Mouse (Mus musculus) intestine, embryonic 14.5 days (tissue): ENCODE results near the gene Ap1g2. TPM values are rescaled to one million over a fixed set of nuclear protein-coding genes. Genes with fewer than 3 reads are reported as not detected.

Source experiments
- ATAC-seq: fragments of 200-750 bp; cut with Nextera tagmentation; replicated peaks from 2 replicates; pipeline ENCODE4 v1.8.0; 2017; ENCODE audit warnings: low read depth, moderate number of reproducible peaks, moderate TSS enrichment, moderate library complexity; ENCODE audit not compliant: low FRiP score, low TSS enrichment
- DNase-seq: peaks from one replicate; pipeline ENCODE4 v3.0.0-alpha.2; 2018; ENCODE audit warnings: low spot score
- H3K27ac ChIP-seq: fragments of 300-500 bp; sonication (generic); 2 replicates; pipeline ENCODE4 v1.5.1; 2014; ENCODE audit warnings: low read depth, mild to moderate bottlenecking, control low read depth
- H3K27me3 ChIP-seq: fragments of 300-500 bp; sonication (generic); replicated peaks from 2 replicates; pipeline ENCODE4 v1.6.1; 2014; ENCODE audit warnings: low read length, control low read depth; ENCODE audit not compliant: control insufficient read depth, insufficient read depth
- H3K36me3 ChIP-seq: fragments of 300-500 bp; sonication (generic); 2 replicates; pipeline ENCODE4 v1.6.1; 2014; ENCODE audit warnings: low read length, control low read depth; ENCODE audit not compliant: control insufficient read depth, insufficient read depth
- H3K4me1 ChIP-seq: fragments of 300-500 bp; sonication (generic); replicated peaks from 2 replicates; pipeline ENCODE4 v1.6.1; 2014; ENCODE audit warnings: low read length, control low read depth, mixed read lengths; ENCODE audit not compliant: control insufficient read depth, insufficient read depth
- H3K4me2 ChIP-seq: fragments of 300-500 bp; sonication (generic); 2 replicates; pipeline ENCODE4 v1.6.1; 2014; ENCODE audit warnings: low read length
- H3K4me3 ChIP-seq: fragments of 300-500 bp; sonication (generic); 2 replicates; pipeline ENCODE4 v1.5.1; 2014; ENCODE audit warnings: low read depth, low read length, control low read depth, mixed read lengths
- H3K9ac ChIP-seq: fragments of 300-500 bp; sonication (generic); 2 replicates; pipeline ENCODE4 v1.6.1; 2014; ENCODE audit warnings: mild to moderate bottlenecking, low read length
- H3K9me3 ChIP-seq: fragments of 300-500 bp; sonication (generic); 2 replicates; pipeline ENCODE4 v1.6.1; 2016; ENCODE audit warnings: low read length, control low read depth; ENCODE audit not compliant: control insufficient read depth
- WGBS: fragments of 180-500 bp; shearing (Covaris S2); extraction: QIAGEN DNeasy Blood & Tissue Kit; methylation state at CpG from one replicate; pipeline ENCODE4 v1.1.7; 2014; 5-methylcytosine and 5-hydroxymethylcytosine counted together
- polyA plus RNA-seq: library from polyadenylated mRNA; unstranded; fragments of >200 nt; fragmentation: Nextera tagmentation; extraction: Ambion mirVana; gene quantifications from 2 replicates; pipeline ENCODE4 v1.2.1, GENCODE M21; 2014

Ap1g2 gene
- polyA plus RNA-seq, 1 experiment from 2014 or later, result 49.8 TPM

GRCm38 (mm10) chr14:55077481-55078365 is 28.7 kb downstream of the Ap1g2 start:
- Histone ChIP-seq H3K9me3 (no peaks in the 10 kb centered on the region), H3K27me3 (no peaks in the 10 kb centered on the region), H3K36me3 (no peaks in the 10 kb centered on the region), H3K27ac (no peak overlapping the region), H3K4me1 (peaks cover 13% of the 10 kb centered on the region; the same call in 1 of the 2 replicates), H3K4me2 (peak overlapping the region; percentile 47), H3K4me3 (no peak overlapping the region), H3K9ac (no peak overlapping the region)
- ATAC-seq (no peak), DNase-seq (no peak)
- 40% methylated on average over 15 of the region's 15 CpGs for WGBS

- no peak overlapping the region for H3K4me3 ChIP-seq
- no peak for ATAC-seq
- H3K27ac ChIP-seq, result no peak overlapping the region
- no peak overlapping the region for H3K9ac ChIP-seq
- no peak for DNase-seq
- no peaks in the 10 kb centered on the region for H3K27me3 ChIP-seq
- WGBS, result 71% methylated on average over 3 of the region's 3 CpGs
- no peak overlapping the region for H3K4me2 ChIP-seq
- no peaks in the 10 kb centered on the region for H3K9me3 ChIP-seq
- H3K4me1 ChIP-seq, result peaks cover 13% of the 10 kb centered on the region; the same call in 1 of the 2 replicates
- H3K36me3 ChIP-seq, result no peaks in the 10 kb centered on the region
These were observed 29.4 kb downstream of the Ap1g2 start for GRCm38 (mm10) chr14:55076956-55077355.

- Histone ChIP-seq H3K36me3 (no peaks in the 10 kb centered on the region), H3K27me3 (no peaks in the 10 kb centered on the region), H3K9ac (no peak overlapping the region), H3K27ac (no peak overlapping the region), H3K9me3 (no peaks in the 10 kb centered on the region), H3K4me3 (no peak overlapping the region), H3K4me2 (no peak overlapping the region), H3K4me1 (peaks cover 13% of the 10 kb centered on the region; the same call in 1 of the 2 replicates)
- no peak for DNase-seq
- no peak for ATAC-seq
- 41% methylated on average over 6 of the region's 6 CpGs for WGBS
These were observed 30.2 kb downstream of the Ap1g2 start for GRCm38 (mm10) chr14:55076224-55076623.

GRCm38 (mm10) chr14:55074416-55074815 is 32.0 kb downstream of the Ap1g2 start:
- DNase-seq (no peak), ATAC-seq (no peak)
- WGBS, result 95% methylated on average over 12 of the region's 12 CpGs
- Histone ChIP-seq H3K36me3 (no peaks in the 10 kb centered on the region), H3K9me3 (no peaks in the 10 kb centered on the region), H3K27me3 (no peaks in the 10 kb centered on the region), H3K4me2 (no peak overlapping the region), H3K4me1 (peaks cover 13% of the 10 kb centered on the region; the same call in 1 of the 2 replicates), H3K9ac (no peak overlapping the region), H3K27ac (no peak overlapping the region), H3K4me3 (no peak overlapping the region)

- Histone ChIP-seq H3K4me2 (no peak overlapping the region), H3K4me3 (no peak overlapping the region; the same call in 1 of the 2 replicates), H3K36me3 (peaks cover 7% of the 10 kb centered on the region), H3K9me3 (no peaks in the 10 kb centered on the region), H3K27me3 (no peaks in the 10 kb centered on the region), H3K4me1 (no peaks in the 10 kb centered on the region), H3K27ac (no peak overlapping the region), H3K9ac (0 out of 2 replicates have a peak overlapping the region, but pooled peaks have one; percentile 22)
- ATAC-seq (no peak), DNase-seq (no peak)
- WGBS, result 22% methylated on average over 19 of the region's 19 CpGs
These were observed 34.6 kb downstream of the Ap1g2 start for GRCm38 (mm10) chr14:55071756-55072155.

GRCm38 (mm10) chr14:55066042-55066441 is 40.4 kb downstream of the Ap1g2 start:
- no peaks in the 10 kb centered on the region for H3K9me3 ChIP-seq
- WGBS, result 88% methylated on average over 8 of the region's 8 CpGs
- H3K36me3 ChIP-seq, result peaks cover 12% of the 10 kb centered on the region
- DNase-seq, result no peak
- H3K9ac ChIP-seq, result no peak overlapping the region
- H3K4me3 ChIP-seq, result no peak overlapping the region
- no peak overlapping the region for H3K4me2 ChIP-seq
- no peak overlapping the region for H3K27ac ChIP-seq
- no peak for ATAC-seq
- peaks cover 11% of the 10 kb centered on the region for H3K4me1 ChIP-seq
- H3K27me3 ChIP-seq, result no peaks in the 10 kb centered on the region

- WGBS, result 83% methylated on average over 13 of the region's 13 CpGs
- ATAC-seq, result no peak
- no peak overlapping the region for H3K9ac ChIP-seq
These were observed 41.0 kb downstream of the Ap1g2 start for GRCm38 (mm10) chr14:55065391-55065790.

GRCm38 (mm10) chr14:55064481-55065370 is 41.7 kb downstream of the Ap1g2 start:
- WGBS, result 76% methylated on average over 33 of the region's 35 CpGs
- Histone ChIP-seq H3K36me3 (peaks cover 12% of the 10 kb centered on the region), H3K4me1 (peaks cover 11% of the 10 kb centered on the region), H3K9ac (no peak overlapping the region), H3K4me2 (no peak overlapping the region), H3K9me3 (no peaks in the 10 kb centered on the region), H3K4me3 (no peak overlapping the region), H3K27me3 (no peaks in the 10 kb centered on the region), H3K27ac (no peak overlapping the region)
- DNase-seq, result no peak
- no peak for ATAC-seq

More at GRCm38 (mm10) chr14:55065391-55065790, 41.0 kb downstream of the Ap1g2 start:
- Histone ChIP-seq H3K4me3 (no peak overlapping the region), H3K4me2 (no peak overlapping the region), H3K27ac (no peak overlapping the region), H3K27me3 (no peaks in the 10 kb centered on the region), H3K36me3 (peaks cover 12% of the 10 kb centered on the region), H3K4me1 (peaks cover 11% of the 10 kb centered on the region), H3K9me3 (no peaks in the 10 kb centered on the region)
- no peak for DNase-seq
